Mouse (Mus musculus) heart, embryonic 14.5 days (tissue): ENCODE results near the gene Eva1a. TPM values are rescaled to one million over a fixed set of nuclear protein-coding genes. Genes with fewer than 3 reads are reported as not detected.

ENCODE experiments used
- ATAC-seq: fragments of 200-750 bp; cut with Nextera tagmentation; 2 replicates; pipeline ENCODE4 v1.8.0; 2017; ENCODE audit warnings: low read depth, moderate TSS enrichment; ENCODE audit not compliant: insufficient number of reproducible peaks, insufficient read depth, low FRiP score
- H3K27ac ChIP-seq, 2 experiments: fragments of 200-500 bp in 1 of 2; fragments of 300-500 bp in 1 of 2; sonication (generic) in 1 of 2; replicated peaks in 1 of 2; 2 replicates each; pipeline ENCODE4 v1.5.1; 2012 to 2014; ENCODE audit warnings: low read depth in 2 of 2, low read length in 2 of 2, control low read depth in 1 of 2, mild to moderate bottlenecking in 1 of 2, mixed read lengths in 1 of 2; ENCODE audit not compliant: control insufficient read depth in 1 of 2, insufficient read depth in 1 of 2
- H3K27me3 ChIP-seq: fragments of 300-500 bp; sonication (generic); 2 replicates; pipeline ENCODE4 v1.6.1; 2014; ENCODE audit warnings: mild to moderate bottlenecking, low read length, control low read depth; ENCODE audit not compliant: control insufficient read depth, insufficient read depth
- H3K36me3 ChIP-seq: fragments of 300-500 bp; sonication (generic); 2 replicates; pipeline ENCODE4 v1.6.1; 2014; ENCODE audit warnings: mild to moderate bottlenecking, control low read depth, low read length, mixed read lengths; ENCODE audit not compliant: control insufficient read depth, insufficient read depth
- H3K4me1 ChIP-seq, 2 experiments: fragments of 200-500 bp in 1 of 2; fragments of 300-500 bp in 1 of 2; sonication (generic) in 1 of 2; 2 replicates each; pipeline ENCODE4 v1.6.1; 2012 to 2014; ENCODE audit warnings: low read length in 2 of 2, control low read depth in 1 of 2, mixed read lengths in 1 of 2; ENCODE audit not compliant: control insufficient read depth in 2 of 2, insufficient read depth in 2 of 2
- H3K4me2 ChIP-seq: fragments of 300-500 bp; sonication (generic); 2 replicates; pipeline ENCODE4 v1.6.1; 2014; ENCODE audit warnings: mild to moderate bottlenecking, low read length
- H3K4me3 ChIP-seq, 2 experiments: fragments of 200-500 bp in 1 of 2; fragments of 300-500 bp in 1 of 2; sonication (generic) in 1 of 2; 2 replicates each; pipeline ENCODE4 v1.5.1; 2012 to 2014; ENCODE audit warnings: low read length in 2 of 2, mild to moderate bottlenecking in 2 of 2, control low read depth in 1 of 2, low read depth in 1 of 2, moderate library complexity in 1 of 2; ENCODE audit not compliant: control insufficient read depth in 1 of 2, insufficient read depth in 1 of 2
- H3K9ac ChIP-seq: fragments of 300-500 bp; sonication (generic); 2 replicates; pipeline ENCODE4 v1.6.1; 2014; ENCODE audit warnings: mild to moderate bottlenecking, low read length
- H3K9me3 ChIP-seq: fragments of 300-500 bp; sonication (generic); 2 replicates; pipeline ENCODE4 v1.6.1; 2016; ENCODE audit warnings: low read length, control low read depth; ENCODE audit not compliant: control insufficient read depth
- WGBS: fragments of 180-500 bp; shearing (Covaris S2); extraction: QIAGEN DNeasy Blood & Tissue Kit; methylation state at CpG from one replicate; pipeline ENCODE4 v1.1.7; 2014; 5-methylcytosine and 5-hydroxymethylcytosine counted together
- polyA plus RNA-seq: library from polyadenylated mRNA; unstranded; fragments of >200 nt; fragmentation: Nextera tagmentation; extraction: Ambion mirVana; gene quantifications from 2 replicates; pipeline ENCODE4 v1.2.1, GENCODE M21; 2014

The Eva1a gene
- polyA plus RNA-seq, 1 experiment from 2014 or later: 5.7 TPM

DNA sequence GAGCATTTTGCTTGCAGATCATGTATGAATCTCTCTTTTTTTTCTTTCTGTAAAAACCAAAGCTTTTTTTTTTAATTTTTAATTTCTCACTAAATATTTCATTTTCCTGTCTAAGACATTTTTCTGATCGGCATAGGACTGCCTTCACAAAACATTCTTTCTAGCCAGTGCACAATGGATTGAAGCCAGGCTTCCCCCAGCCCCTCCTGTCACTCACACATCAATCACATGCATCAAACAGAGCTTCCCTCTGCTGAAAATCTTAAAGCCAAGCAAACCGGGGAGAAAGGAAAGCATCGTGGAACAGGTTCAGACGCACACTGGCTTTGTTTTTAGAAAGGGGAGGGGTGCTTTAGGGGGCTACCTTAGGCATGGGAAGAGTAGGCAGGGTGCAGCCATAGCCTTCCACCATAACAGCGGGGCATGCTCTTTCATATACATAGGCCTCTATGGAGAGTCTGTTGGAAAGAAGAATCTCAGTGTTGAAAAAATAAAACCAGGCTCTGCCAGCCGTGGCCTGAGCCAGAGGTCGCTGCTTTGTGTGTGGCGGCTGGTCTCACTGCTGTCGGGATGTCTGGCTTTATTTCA lies 88.9 kb downstream of the Eva1a start:
- 64% methylated on average over 9 of the region's 9 CpGs for WGBS
- Histone ChIP-seq H3K27me3 (no peaks in the 10 kb centered on the region), H3K9ac (no peak overlapping the region), H3K4me3 (no peak overlapping the region), H3K27ac (no peak overlapping the region), H3K9me3 (no peaks in the 10 kb centered on the region), H3K36me3 (no peaks in the 10 kb centered on the region), H3K4me1 (peaks cover 3 to 5% of the 10 kb centered on the region in 2 experiments; a peak in 2 of 4 replicates), H3K4me2 (no peak overlapping the region)
- ATAC-seq: no peak

DNA sequence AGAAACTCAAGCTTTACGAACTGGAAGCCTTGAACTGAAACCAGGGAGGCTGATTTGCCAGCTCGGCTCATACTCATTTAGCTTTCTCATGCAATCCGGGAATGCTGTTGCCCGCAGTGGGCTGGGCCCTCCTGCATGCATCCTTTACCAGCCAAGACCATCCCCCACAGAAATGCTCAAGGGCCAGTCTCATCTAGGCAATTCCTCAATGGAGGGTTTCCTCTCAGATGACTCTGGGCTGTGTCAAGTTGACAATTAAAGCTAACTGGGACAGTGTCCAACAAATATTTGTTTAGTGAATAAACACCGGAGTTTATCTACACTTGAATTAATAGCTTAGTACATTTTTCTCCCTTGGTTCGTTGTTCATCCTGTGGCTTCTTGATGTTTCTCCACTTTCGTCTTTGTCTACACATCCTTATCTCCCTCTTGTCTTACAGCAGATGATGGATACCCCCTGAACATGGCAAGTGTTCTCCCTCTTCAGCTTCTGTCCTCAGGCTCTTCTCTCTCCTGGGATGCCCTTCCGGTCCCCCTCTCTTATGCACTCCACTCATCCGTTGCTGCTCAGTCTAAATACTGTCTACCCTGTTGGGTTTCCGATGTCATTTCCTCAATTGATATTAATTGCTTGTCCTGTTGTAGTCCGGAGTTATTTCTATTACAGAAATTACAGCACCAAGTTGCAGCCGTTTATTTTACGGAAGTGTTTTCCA lies 92.2 kb downstream of the Eva1a start:
- Histone ChIP-seq H3K27me3 (no peaks in the 10 kb centered on the region), H3K27ac (no peak overlapping the region), H3K4me3 (no peak overlapping the region), H3K36me3 (no peaks in the 10 kb centered on the region), H3K9me3 (no peaks in the 10 kb centered on the region), H3K4me2 (no peak overlapping the region), H3K4me1 (peaks cover 5 to 7% of the 10 kb centered on the region in 2 experiments; a peak in 2 of 4 replicates), H3K9ac (no peak overlapping the region)
- ATAC-seq: no peak
- 46% methylated on average over 13 of the region's 13 CpGs for WGBS

DNA sequence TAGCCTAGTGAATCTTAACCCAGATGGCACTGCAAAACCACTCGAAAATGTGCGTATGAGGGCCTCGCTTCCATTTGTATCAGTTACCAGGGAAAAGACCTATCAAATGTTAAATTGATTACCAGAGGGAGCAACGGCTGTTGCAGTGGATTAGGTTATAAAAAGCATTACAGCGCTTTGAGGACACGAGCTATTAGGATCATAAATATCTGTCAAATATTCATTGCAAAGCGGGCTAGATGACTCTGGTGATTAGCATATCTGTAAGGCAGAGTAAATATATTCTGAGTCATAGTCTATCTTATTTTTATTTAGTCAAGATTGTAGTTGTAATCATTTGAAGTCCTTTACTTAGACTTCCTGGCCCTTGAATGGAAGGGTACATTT lies 92.7 kb downstream of the Eva1a start:
- WGBS: 86% methylated on average over 7 of the region's 7 CpGs
- Histone ChIP-seq H3K36me3 (no peaks in the 10 kb centered on the region), H3K4me2 (no peak overlapping the region)

DNA sequence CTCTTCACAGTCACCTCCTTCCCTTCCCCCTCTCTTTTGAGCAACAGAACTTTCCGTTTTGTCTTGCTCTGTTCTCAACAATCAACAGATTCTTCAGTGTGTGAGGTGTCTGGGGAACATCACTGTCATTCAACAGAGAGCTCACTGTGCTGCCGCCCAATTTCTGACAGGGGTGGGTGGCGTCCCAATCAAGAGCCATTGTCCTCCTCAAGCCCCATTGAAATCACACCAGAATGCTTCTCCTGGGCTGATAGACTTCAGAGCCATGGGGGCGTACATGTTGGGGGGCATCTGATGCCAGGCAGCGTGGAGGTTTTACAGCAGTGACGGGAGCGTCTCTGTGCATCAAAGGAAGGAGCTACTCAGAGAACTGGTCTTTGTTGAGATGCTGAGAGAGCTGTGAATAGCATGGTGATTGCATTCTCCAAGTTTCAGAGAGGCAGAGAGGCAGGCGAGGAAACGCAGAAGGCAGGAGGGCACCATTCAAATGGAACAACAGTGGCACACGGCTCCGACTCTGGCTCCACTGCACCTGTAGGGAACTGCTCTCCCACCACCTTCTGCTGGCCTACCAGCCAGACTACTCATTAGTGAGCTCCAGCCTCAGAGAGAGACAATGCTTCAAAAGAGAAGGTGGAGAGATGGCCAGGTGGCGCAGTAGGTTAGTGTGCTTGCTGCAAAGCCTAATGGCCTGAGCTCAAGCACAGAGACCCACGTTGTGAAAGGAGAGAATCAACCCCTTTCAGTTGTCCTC lies 95.3 kb downstream of the Eva1a start:
- H3K36me3 ChIP-seq: no peaks in the 10 kb centered on the region
- 33% methylated on average over 13 of the region's 13 CpGs for WGBS

More for the DNA sequence above, 92.7 kb downstream of the Eva1a start:
- Histone ChIP-seq H3K9me3 (no peaks in the 10 kb centered on the region), H3K9ac (no peak overlapping the region), H3K27me3 (no peaks in the 10 kb centered on the region), H3K4me3 (no peak overlapping the region), H3K27ac (no peak overlapping the region), H3K4me1 (peaks cover 5 to 7% of the 10 kb centered on the region in 2 experiments; a peak in 2 of 4 replicates)
- no peak for ATAC-seq

More for the DNA sequence above, 95.3 kb downstream of the Eva1a start:
- H3K27ac ChIP-seq: no peak overlapping the region
- H3K9me3 ChIP-seq: peaks cover 3% of the 10 kb centered on the region; the same call in 1 of the 2 replicates
- H3K4me2 ChIP-seq: no peak overlapping the region
- no peak overlapping the region for H3K4me3 ChIP-seq
- H3K27me3 ChIP-seq: no peaks in the 10 kb centered on the region
- H3K9ac ChIP-seq: no peak overlapping the region
- H3K4me1 ChIP-seq: peaks cover 5 to 7% of the 10 kb centered on the region in 2 experiments; a peak in 2 of 4 replicates
- no peak for ATAC-seq

Other genes with a start within 250 kb of the Eva1a start
- 6.5 and 7.0 TPM in 2 replicates for gene Gcfc2, start 117.4 kb upstream of the Eva1a start, polyA plus RNA-seq
- 47.0 and 47.6 TPM in 2 replicates for gene Mrpl19, start 75.1 kb upstream of the Eva1a start, polyA plus RNA-seq